Mouse (Mus musculus): ENCODE results near the gene Dennd6a.
"Not testable (repeated sequence)": the region's sequence is repeated elsewhere in the genome, so short reads cannot be mapped to it uniquely, and the experiment has no call there.

Gene Dennd6a

DNA sequence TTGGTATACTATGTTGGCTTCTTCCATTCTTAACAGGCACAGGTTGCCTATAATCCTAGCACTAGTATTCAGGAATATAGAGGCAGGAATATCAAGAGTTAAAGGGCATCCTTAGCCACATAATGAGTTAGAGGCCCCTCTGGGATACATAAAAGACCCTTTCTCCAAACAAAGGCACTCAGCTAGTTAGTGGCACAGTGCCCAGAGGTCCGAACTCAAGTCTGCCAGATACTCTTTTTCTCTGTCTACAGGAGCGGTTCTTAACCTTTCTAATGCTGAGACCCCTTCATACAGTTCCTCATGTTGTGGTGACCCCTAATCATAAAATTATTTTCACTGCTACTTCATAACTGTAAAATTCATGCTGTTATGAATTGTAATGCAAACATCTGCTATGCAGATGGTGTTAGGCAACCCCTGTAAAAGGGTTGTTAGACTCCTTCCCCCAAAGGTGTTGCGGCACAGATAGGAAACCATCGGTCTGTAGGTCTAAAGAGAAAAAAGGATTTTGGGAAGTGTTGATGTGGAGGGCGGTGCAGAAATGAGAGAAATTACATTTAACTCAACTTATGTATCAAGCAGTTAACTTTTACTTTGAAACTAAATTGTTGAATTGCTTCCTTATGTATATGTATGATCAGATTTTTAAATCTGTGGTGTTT lies 72.5 kb downstream of the Dennd6a start:
- DNase-seq: no peak

DNA sequence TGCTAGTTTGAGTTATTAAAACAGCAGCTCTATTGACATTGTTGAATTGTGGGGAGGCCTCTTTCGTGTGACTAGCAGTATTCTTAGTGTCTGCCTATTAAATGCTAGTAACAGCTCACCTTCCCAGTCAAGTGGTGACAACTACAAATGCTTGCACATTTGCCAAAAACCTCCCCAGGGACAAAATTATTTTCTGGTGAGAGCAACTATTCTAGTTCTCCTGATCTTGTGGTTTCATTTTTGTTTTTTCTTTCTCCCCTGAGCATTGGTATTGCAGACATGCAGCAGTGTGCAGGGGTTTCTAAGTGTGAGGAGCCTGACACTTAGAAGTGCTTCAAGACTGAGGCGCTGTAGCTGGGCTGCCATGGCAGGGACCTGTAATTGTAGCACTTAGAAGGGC lies 74.2 kb downstream of the Dennd6a start:
- no peak for DNase-seq

DNA sequence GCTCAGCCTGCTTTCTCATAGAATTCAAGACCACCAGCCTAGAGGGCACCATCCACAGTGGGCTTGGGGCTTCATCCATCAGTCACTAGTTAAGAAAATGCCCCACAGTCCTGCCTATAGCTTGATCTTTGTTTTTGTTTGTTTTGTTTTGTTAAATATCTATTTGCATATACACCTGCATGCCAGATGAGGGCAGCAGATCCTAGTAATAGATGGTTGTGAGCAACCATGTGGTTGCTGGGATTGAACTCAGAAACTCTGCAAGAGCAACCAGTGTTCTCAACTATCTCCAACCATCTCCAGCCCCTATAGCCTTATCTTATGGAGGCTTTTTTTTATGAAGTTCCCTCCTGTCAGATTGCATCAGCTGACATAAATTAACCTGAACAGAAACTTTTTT lies 78.2 kb downstream of the Dennd6a start:
- DNase-seq: peak; percentile 5

DNA sequence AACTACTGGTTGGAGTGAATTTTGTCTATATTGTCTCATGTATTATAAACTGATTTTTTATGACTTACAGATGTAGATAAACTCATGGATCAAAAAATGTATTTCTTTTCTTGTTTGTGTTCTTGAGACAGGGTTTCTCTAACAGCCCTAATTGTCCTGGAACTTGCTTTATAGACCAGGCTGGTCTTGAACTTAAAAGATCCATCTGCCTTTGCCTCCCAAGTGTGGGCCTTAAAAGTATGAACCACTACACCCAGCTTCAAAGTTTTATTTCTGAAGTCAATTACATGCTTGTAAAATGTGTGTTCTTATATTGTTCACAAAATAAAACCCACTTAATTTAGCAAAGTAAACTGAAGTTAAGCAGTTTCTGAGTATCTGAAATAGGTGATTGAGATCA lies 84.5 kb downstream of the Dennd6a start:
- DNase-seq: no peak

DNA sequence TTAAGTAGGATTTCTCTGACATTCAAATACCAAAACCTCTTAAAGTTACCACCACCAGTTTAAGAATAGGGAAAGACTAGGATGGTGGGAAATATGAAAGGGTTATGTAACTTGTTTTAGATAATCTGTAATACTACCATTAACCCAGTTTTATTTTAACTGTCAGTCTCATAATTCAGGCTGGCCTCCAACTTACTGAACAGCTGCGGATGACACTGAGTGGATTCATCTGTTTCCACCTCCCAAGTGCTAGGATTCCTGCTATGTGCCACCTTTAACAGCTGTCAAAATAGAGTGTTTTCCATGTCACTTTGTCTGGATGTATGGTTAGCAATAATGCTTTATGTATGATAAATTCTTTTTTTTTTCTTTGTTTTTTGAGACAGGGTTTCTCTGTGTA lies 86.6 kb downstream of the Dennd6a start:
- DNase-seq: no peak

DNA sequence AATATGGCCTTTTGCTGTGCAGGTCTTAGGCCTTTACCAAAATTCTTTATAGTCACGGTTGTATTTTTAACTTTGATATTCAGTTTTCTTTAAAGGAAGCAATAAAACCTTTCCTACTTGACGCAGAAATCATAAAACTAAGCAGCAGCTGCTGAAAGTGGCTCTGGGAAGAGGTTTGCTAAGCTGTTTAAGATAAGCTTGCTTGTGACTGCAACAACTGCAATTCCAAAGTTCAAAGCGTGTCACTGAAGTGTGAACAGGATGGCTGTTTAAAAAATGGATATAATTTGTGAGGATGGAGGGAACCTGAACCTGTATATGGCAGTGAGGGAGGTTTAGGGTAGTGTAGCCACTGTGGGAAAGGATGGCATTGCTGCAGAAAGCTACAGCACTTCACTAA lies 88.4 kb downstream of the Dennd6a start:
- no peak for DNase-seq

DNA sequence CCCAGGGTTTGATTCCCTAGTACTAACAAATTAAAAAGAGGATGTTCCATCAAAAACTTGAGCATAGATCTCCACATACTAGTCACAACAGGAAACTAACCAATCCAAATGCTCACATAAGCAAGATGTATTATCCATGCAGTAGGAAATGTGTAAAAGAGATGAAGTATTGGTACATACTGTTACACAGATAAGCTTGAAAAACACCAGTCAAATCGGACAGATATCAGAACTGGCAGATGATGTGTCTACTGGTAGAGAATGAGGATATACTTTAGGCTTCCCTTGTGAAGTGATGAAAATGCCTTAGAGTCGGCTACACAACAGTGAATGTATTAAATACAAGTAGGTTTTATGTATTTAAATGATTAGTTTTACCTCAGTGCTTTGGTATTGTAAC lies 88.8 kb downstream of the Dennd6a start:
- DNase-seq: no peak

DNA sequence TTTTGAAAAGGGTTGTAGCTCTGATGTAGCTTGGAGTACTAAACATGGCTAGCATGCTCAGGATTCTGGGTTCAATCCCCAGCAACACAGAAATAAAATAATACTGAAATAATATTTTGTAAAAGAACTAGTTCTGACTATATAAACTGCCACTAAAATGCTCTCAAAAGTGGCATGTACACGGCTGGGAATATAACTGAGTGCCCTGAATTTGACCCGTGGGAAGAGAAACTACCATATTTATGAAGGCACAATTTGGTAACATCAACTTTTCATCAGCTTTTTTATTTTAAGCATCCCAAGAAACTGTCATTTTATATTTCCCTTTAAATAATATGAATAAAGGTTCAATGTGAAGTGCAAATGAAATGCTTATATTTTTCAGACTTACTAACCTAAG lies 90.2 kb downstream of the Dennd6a start:
- no peak for DNase-seq

DNA sequence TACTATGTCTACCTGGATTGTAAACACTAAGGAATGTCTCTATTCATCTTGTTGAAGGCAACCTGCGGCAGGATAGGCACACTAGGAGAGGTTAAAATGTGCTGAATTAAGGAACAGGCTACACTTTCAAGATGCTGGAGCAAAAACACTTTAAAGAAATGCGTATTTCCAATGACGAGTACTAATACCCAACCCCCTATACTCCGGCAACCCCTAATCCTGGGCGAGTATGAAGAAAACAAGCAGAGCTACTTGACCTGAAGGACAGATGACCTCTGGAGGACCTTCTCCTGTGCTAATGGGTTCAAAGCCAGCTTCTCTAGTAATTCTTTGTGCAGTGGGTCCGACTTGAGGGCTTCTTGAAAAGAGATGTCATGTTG lies 94.3 kb downstream of the Dennd6a start:
- DNase-seq: no peak

DNA sequence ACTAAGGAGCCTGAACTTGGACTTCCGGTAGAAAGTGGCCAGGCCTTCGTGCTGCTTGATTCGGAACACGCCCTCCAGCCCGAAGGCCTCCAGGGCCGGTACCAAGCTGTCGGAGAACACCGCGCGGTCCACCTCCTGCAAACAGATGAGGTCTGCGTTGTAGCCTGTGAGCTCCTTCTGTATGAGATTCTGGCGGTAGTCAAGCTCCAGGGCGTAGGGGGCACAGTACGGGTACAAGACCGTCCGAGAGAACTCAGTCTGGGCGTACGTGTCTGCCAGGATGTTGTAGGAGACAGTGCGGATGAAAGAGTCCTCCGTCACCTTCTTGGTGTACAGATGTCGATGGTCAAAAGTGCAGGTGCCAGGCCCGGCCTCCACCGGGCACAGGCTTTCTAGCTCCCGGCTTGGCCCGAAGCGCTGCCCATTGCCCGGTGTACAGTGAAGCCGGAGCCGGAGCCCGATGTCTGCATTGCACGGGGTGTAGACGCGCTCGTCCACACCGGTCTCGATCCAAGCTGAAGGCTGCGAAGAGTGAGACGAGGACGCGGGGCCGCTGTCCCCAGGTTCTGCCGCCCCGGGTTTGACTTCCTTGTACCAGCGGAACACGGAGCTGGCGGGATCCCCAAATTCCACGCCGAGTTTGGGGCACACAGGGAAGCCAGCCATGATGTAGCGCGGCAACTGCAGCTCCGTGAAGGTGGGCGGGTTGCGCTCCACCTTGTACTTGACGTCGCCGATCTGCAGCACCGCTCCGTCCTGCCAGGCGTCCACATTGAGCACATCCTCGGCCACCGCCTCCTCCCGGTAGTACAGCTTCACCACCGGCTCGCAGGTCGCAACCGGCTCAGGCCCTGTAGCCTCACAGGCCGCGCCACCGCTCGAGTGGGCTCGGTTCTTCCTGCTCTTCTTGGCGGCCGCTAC lies 95.0 kb downstream of the Dennd6a start:
- DNase-seq: peak; percentile 45

DNA sequence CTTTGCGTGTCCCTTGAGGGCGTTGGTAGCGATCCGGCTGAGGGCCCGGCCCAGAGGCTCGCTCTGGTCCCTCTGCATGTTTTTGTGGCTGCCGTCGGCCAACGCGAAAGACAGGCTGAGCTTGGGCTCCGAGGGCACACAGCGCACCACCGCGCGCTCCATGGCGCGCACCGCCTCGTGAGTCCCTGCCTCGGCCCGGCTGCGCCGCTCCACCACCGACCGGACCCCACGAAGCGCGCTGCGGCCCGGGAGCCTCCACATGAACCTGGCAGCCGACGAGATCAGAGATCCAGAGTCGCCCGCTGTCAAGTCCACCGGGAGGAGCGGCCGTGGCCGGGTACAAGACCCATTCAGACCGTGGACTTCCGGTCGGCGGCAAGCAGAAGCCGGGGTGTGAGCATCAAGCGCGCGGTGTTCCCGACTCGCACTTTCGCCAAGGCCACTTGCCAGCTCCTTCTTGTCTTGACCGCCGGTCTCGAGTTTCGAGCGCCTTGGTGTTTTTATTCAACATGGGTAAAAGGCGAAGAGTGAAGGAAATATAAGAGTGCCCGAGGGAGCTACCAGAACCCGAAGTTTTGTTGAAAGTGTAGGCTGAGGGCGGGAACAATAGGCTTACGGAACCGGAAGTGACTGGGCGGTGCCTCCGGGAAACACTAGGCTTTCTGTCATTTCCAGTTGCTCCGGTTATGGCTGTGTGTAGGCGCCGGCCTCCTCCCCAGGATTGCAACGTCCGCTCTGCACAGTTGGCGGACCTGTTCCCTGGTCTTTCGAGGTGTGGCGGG lies 95.8 kb downstream of the Dennd6a start, which contains the start of gene Pde12:
TSS of gene Pde12 (minus strand) at position 592 of the 782 bp plus-strand sequence.
- DNase-seq: peak; percentile 92

DNA sequence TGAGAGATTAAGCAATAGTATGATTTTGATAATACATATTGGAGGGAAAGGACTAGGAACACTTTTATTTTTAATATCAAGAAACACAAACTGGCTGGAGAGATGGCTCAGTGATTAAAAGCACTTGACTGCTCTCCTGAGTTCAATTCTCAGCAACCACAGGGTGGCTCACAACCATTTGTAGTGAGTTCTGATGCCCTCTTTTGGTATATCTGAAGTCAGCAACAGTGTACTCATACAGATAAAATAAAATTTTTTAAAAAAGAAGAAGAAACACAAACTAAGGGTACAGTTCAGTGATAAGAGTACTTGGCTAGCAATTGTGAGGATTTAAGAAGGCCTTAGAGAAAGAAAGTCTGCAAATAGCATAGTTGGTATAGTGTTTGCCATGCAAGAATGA lies 97.3 kb downstream of the Dennd6a start:
- no peak for DNase-seq

DNA sequence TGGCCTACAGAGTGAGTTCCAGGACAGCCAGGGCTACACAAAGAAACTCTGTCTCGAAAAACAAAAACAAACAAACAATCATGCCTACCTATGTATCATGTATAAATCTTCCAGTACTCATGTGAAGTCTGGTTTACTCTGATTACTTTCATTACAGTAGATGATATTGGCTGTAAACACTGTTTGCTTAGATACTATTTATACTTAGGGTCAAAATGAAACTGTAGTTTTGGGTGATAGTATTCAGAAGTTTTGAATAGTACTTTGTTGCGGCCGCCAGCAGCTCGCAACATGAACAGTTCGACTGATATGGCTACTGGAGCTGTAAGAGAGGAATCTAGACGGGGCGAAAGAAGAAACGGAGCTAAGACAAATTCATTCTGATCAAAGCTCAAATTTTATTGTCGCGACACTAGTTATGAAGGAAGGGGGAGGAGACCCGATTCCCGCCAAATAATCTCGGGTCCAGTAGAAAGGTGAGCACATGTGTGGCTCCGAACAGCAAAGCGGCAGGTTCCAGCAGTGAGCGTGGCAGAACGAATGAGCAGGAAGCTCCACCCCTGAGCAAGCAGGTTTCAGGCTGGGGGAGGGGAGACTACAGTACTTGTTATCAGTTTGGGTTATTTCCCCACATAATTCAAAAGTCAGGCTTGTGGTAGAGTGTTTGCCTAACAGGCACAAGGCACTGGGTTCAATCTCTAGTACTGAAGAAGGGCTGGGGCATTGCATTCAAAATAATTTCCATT lies 98.4 kb downstream of the Dennd6a start:
- DNase-seq: not testable (repeated sequence)

DNA sequence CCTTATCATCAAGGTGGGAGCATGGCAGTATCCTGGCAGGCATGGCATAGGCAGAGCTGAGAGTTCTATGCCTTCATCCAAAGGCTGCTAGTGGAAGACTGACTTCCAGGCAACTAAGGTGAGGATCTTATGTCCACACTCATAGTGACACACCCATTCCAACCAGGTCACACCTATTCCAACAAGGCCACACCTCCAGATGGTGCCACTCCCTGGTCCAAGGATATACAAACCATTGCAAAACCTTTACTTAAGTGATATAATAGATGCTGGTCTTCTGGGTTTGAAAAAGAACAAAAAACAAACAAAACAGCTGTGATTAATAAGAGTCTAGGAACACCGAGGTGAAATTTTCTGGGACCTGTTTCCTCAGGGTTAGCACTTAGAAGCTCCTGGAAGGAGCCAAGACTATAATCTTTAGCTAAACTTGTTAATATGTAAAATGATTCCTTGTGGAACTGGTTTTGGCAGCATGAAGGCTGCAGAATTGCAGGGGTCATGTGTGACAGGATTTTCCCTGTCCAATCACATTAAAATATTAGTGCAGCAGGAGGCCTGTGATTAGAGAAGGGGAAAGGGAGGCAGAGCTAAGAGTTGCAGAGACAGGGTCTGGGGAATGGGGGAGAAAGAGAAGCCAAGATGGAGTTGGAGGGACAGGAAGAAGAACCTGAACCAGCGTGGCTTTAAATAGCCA lies 101.0 kb downstream of the Dennd6a start:
- DNase-seq: not testable (repeated sequence)

DNA sequence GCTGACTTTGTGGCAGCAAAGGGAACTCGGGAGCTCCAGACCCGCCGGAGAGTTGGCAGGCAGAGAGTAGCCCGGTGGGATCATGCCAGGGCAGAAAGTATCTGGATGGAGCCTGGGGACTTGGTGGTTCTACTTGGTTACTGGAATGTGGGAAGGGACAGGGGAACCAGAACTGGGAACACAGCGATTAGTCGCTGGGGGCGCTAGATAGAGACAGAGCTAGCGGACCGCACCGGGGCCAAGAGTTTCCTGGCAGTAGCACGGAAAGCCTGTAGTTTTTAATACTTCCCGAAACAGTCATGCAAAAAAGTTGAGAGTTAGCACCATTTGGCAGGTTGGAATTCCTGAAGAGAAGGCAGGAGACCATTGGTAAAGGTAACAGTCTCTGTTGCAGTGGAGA lies 101.7 kb downstream of the Dennd6a start:
- DNase-seq: peak; percentile 62

DNA sequence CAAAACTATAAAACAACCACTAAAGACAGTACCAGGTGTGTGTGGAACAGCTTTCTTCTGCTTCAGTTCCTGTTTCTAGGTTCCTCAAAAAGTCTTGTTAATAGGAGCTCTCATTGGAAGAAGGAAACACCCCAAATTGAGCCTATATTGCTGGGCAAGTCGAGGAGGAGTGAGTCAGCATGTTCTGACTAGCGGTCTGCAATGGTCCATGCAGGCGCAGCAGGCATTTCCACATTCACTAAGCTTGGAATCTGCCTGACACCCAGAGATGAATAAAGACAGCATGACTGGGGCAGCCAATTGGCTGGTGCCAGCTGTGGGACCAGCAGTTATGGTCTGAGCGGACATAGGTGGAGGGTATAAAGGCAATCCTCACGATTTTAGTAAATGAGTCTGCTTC lies 102.1 kb downstream of the Dennd6a start:
- DNase-seq: no peak

All from lung, postnatal 10 days (tissue).